Mouse (Mus musculus) neural tube, embryonic 12.5 days (tissue): ENCODE results near the gene Hist3h2a. TPM values are rescaled to one million over a fixed set of nuclear protein-coding genes. Genes with fewer than 3 reads are reported as not detected.

Source experiments
- ATAC-seq: fragments of 200-750 bp; cut with Nextera tagmentation; 2 replicates; pipeline ENCODE4 v1.8.0; 2017; ENCODE audit warnings: low read depth, mild to moderate bottlenecking, moderate TSS enrichment, moderate library complexity; ENCODE audit not compliant: low FRiP score
- H3K27ac ChIP-seq: fragments of 300-500 bp; sonication (generic); 2 replicates; pipeline ENCODE4 v1.5.1; 2016
- H3K27me3 ChIP-seq: fragments of 300-500 bp; sonication (generic); replicated peaks from 2 replicates; pipeline ENCODE4 v1.6.1; 2016; ENCODE audit warnings: mild to moderate bottlenecking
- H3K36me3 ChIP-seq: fragments of 300-500 bp; sonication (generic); 2 replicates; pipeline ENCODE4 v1.6.1; 2016; ENCODE audit warnings: mild to moderate bottlenecking
- H3K4me1 ChIP-seq: fragments of 300-500 bp; sonication (generic); 2 replicates; pipeline ENCODE4 v1.6.1; 2016
- H3K4me2 ChIP-seq: fragments of 300-500 bp; sonication (generic); replicated peaks from 2 replicates; pipeline ENCODE4 v1.6.1; 2016; ENCODE audit warnings: mild to moderate bottlenecking
- H3K4me3 ChIP-seq: fragments of 300-500 bp; sonication (generic); 2 replicates; pipeline ENCODE4 v1.5.1; 2016
- H3K9ac ChIP-seq: fragments of 300-500 bp; sonication (generic); 2 replicates; pipeline ENCODE4 v1.6.1; 2016; ENCODE audit warnings: mild to moderate bottlenecking
- H3K9me3 ChIP-seq: fragments of 300-500 bp; sonication (generic); 2 replicates; pipeline ENCODE4 v1.6.1; 2016; ENCODE audit warnings: mild to moderate bottlenecking
- WGBS: fragments of 180-500 bp; shearing (Covaris S2); methylation state at CpG from one replicate; pipeline ENCODE4 v1.1.7; 2016; 5-methylcytosine and 5-hydroxymethylcytosine counted together
- microRNA-seq: library from miRNA; unstranded; fragments of <30 nt; microRNA quantifications from one replicate; pipeline ENCODE4, GENCODE M21; 2017
- polyA plus RNA-seq: library from polyadenylated mRNA; unstranded; fragments of >200 nt; fragmentation: Nextera tagmentation; extraction: Ambion mirVana; gene quantifications from 2 replicates; pipeline ENCODE4 v1.2.1, GENCODE M21; 2016

Hist3h2a gene
- polyA plus RNA-seq, 1 experiment from 2014 or later, result 91.6 TPM

DNA sequence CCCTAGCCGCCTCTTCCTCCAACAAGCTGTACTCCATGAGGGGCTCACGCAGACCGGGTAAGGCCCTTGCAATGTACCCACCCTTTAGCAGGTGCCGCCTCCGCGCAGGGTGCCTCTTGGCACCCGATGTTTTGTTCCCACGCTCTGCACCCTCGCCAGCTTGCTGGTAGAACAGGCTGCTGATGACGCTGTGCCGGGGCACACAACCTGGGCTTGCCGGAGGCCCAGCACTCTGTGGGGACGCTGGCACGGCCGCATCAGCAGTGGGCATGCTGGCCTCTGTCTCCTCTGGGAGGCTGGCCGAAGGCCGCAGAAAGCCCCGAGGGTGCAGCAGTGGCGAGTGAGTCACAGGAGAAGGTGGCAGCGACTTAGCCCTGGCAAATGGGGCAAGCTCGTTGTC, 46.1 kb downstream of the Hist3h2a start:
- ATAC-seq, result no peak
- H3K4me2 ChIP-seq, result no peak overlapping the region
- H3K4me3 ChIP-seq, result no peak overlapping the region
- no peaks in the 10 kb centered on the region for H3K9me3 ChIP-seq
- H3K4me1 ChIP-seq, result no peaks in the 10 kb centered on the region
- no peaks in the 10 kb centered on the region for H3K36me3 ChIP-seq
- 90% methylated on average over 21 of the region's 21 CpGs for WGBS
- no peak overlapping the region for H3K9ac ChIP-seq
- H3K27me3 ChIP-seq, result peaks cover 3% of the 10 kb centered on the region
- no peak overlapping the region for H3K27ac ChIP-seq

GRCm38 (mm10) chr11:59002327-59003079, 48.0 kb downstream of the Hist3h2a start:
- 85% methylated on average over 7 of the region's 7 CpGs for WGBS

More at GRCm38 (mm10) chr11:59002327-59003079, 48.0 kb downstream of the Hist3h2a start:
- no peak overlapping the region for H3K4me3 ChIP-seq
- H3K27ac ChIP-seq, result no peak overlapping the region
- no peak overlapping the region for H3K9ac ChIP-seq
- H3K36me3 ChIP-seq, result no peaks in the 10 kb centered on the region
- H3K4me2 ChIP-seq, result no peak overlapping the region
- ATAC-seq, result no peak
- no peaks in the 10 kb centered on the region for H3K4me1 ChIP-seq
- H3K9me3 ChIP-seq, result no peaks in the 10 kb centered on the region
- no peaks in the 10 kb centered on the region for H3K27me3 ChIP-seq

Small RNA genes within 50 kb of the gene (microRNA-seq; reads per million reads assigned to microRNA genes)
- 1.1 reads per million for gene Gm44313

Other genes with a start within 250 kb of the Hist3h2a start
- not detected in 2 replicates for gene Olfr318, start 230.7 kb upstream of the Hist3h2a start, polyA plus RNA-seq
- gene Olfr317, start 215.5 kb upstream of the Hist3h2a start, polyA plus RNA-seq, result 0.06 and 0.16 TPM in 2 replicates
- gene Olfr316, start 202.0 kb upstream of the Hist3h2a start, polyA plus RNA-seq, result not detected in 2 replicates
- not detected in 2 replicates for gene Olfr315, start 181.5 kb upstream of the Hist3h2a start, polyA plus RNA-seq
- not detected in 2 replicates for gene Olfr314, start 171.7 kb upstream of the Hist3h2a start, polyA plus RNA-seq
- gene Fam183b, start 152.7 kb upstream of the Hist3h2a start, polyA plus RNA-seq, result 5.2 and 7.4 TPM in 2 replicates
- not detected in 2 replicates for gene Olfr313, start 139.7 kb upstream of the Hist3h2a start, polyA plus RNA-seq
- not detected in 2 replicates for gene Olfr312, start 125.4 kb upstream of the Hist3h2a start, polyA plus RNA-seq
- gene Olfr311, start 115.4 kb upstream of the Hist3h2a start, polyA plus RNA-seq, result not detected in 2 replicates
- gene Gm12258, start 107.5 kb upstream of the Hist3h2a start, polyA plus RNA-seq, result 16.8 and 18.2 TPM in 2 replicates
- gene 2810021J22Rik, start 87.5 kb upstream of the Hist3h2a start, polyA plus RNA-seq, result 10.7 and 10.8 TPM in 2 replicates
- 4.3 and 7.0 TPM in 2 replicates for gene Zfp39, start 50.5 kb upstream of the Hist3h2a start, polyA plus RNA-seq
- not detected in 2 replicates for gene Btnl10, start 36.8 kb upstream of the Hist3h2a start, polyA plus RNA-seq
- gene Rnf187, start 15.8 kb upstream of the Hist3h2a start, polyA plus RNA-seq, result 594 and 608 TPM in 2 replicates
- gene Hist3h2ba, start 5.8 kb upstream of the Hist3h2a start, polyA plus RNA-seq, result 167 and 246 TPM in 2 replicates
- gene Trim17, start within 50 bp of the Hist3h2a start, polyA plus RNA-seq, result 0.84 and 1.0 TPM in 2 replicates
- gene Trim11, start 23.4 kb downstream of the Hist3h2a start, polyA plus RNA-seq, result 20.5 TPM in 2 replicates
- gene Obscn, start 181.7 kb downstream of the Hist3h2a start, polyA plus RNA-seq, result 0.42 TPM in 2 replicates
- gene Iba57, start 209.1 kb downstream of the Hist3h2a start, polyA plus RNA-seq, result 6.5 and 7.8 TPM in 2 replicates
- gene Gjc2, start 228.5 kb downstream of the Hist3h2a start, polyA plus RNA-seq, result 0.23 and 0.39 TPM in 2 replicates
- gene Guk1, start 237.5 kb downstream of the Hist3h2a start, polyA plus RNA-seq, result 111 and 113 TPM in 2 replicates
- 88.0 and 91.1 TPM in 2 replicates for gene Mrpl55, start 247.8 kb downstream of the Hist3h2a start, polyA plus RNA-seq